Mouse (Mus musculus) neural tube, embryonic 15.5 days (tissue): Measurements from ENCODE around the gene Ube4b. TPM values are rescaled to one million over a fixed set of nuclear protein-coding genes. Genes with fewer than 3 reads are reported as not detected.

ENCODE experiments used
- ATAC-seq: fragments of 200-750 bp; cut with Nextera tagmentation; 2 replicates; pipeline ENCODE4 v1.8.0; 2017; ENCODE audit warnings: mild to moderate bottlenecking, moderate TSS enrichment, moderate library complexity; ENCODE audit not compliant: low FRiP score
- H3K27ac ChIP-seq: fragments of 300-500 bp; sonication (generic); replicated peaks from 2 replicates; pipeline ENCODE4 v1.5.1; 2015; ENCODE audit warnings: mild to moderate bottlenecking, inconsistent platforms
- H3K27me3 ChIP-seq: fragments of 300-500 bp; sonication (generic); replicated peaks from 2 replicates; pipeline ENCODE4 v1.6.1; 2015; ENCODE audit warnings: inconsistent platforms
- H3K36me3 ChIP-seq: fragments of 300-500 bp; sonication (generic); 2 replicates; pipeline ENCODE4 v1.6.1; 2015; ENCODE audit warnings: inconsistent platforms
- H3K4me1 ChIP-seq: fragments of 300-500 bp; sonication (generic); 2 replicates; pipeline ENCODE4 v1.6.1; 2015; ENCODE audit warnings: inconsistent platforms
- H3K4me2 ChIP-seq: fragments of 300-500 bp; sonication (generic); 2 replicates; pipeline ENCODE4 v1.6.1; 2015; ENCODE audit warnings: inconsistent platforms, mild to moderate bottlenecking, moderate library complexity
- H3K4me3 ChIP-seq: fragments of 300-500 bp; sonication (generic); replicated peaks from 2 replicates; pipeline ENCODE4 v1.5.1; 2015; ENCODE audit warnings: mild to moderate bottlenecking, inconsistent platforms
- H3K9ac ChIP-seq: fragments of 300-500 bp; sonication (generic); replicated peaks from 2 replicates; pipeline ENCODE4 v1.6.1; 2015; ENCODE audit warnings: mild to moderate bottlenecking, inconsistent platforms
- H3K9me3 ChIP-seq: fragments of 300-500 bp; sonication (generic); replicated peaks from 2 replicates; pipeline ENCODE4 v1.6.1; 2016; ENCODE audit warnings: inconsistent platforms
- WGBS: fragments of 180-500 bp; shearing (Covaris S2); methylation state at CpG from one replicate; pipeline ENCODE4 v1.1.7; 2015; ENCODE audit warnings: mixed read lengths; 5-methylcytosine and 5-hydroxymethylcytosine counted together
- polyA plus RNA-seq: library from polyadenylated mRNA; unstranded; fragments of >200 nt; fragmentation: Nextera tagmentation; extraction: Ambion mirVana; gene quantifications from 2 replicates; pipeline ENCODE4 v1.2.1, GENCODE M21; 2015

Ube4b gene
- polyA plus RNA-seq, 1 experiment from 2014 or later, result 54.5 TPM

DNA sequence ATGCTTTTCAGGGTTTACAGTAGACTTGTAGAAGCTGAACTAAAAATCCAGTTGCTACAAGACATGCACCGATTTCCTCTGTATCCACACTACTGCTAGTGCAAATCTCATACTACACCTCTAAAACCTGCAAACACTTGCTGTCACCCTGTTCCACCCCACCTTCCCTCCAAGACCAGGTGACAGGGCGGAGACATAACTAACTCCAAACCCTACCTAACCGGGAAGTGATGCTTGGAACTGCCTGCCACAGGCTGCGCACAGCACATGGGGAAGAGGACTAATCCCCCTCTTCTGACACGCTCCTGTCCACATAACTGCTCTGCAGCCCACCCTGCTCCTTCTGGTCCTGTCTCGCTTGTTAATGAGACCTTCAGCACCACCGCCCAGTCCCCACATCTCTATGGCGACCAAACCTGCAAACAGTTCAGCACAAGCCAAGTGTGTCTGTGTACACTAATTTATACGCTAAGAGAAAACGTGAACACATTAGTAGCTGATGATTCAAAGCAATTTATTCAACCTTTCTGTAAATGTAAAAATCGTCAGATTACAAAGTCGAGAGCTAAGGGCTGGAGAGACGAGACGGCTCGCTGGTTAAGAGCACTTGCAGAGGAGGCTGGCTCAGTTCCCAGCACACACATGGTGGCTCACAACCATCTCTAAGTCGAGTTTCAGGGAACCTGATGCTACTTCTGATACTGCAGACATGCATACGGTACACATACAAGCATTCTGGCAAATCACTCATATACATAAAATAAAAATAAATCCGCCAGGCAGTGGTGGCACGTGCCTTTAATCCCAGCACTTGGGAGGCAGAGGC is 21.7 kb downstream of the Ube4b start:
- H3K36me3 ChIP-seq, result no peaks in the 10 kb centered on the region
- H3K9ac ChIP-seq, result no peak overlapping the region
- WGBS, result 50% methylated on average over 19 of the region's 19 CpGs

DNA sequence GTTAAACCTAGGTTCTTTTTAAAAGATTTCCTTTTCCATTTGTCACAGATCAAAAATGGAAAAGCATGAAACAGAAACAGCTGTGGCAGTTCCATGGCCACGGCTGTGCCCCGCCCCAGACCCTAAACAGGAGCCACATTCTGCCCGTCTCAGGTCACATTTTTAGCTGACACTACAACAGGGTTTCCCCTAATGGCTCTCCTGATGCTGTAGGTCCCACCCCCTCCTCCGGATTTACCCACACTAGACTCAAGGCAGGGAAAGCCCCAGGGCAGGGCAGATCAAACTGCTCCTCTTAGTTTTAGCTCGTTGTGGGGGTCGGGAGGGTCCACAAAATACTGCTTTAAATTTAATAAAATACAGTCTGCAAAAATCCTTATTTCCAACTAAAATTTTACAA is 23.5 kb downstream of the Ube4b start:
- no peak for ATAC-seq
- H3K36me3 ChIP-seq, result peaks cover 6% of the 10 kb centered on the region; the same call in 1 of the 2 replicates
- no peaks in the 10 kb centered on the region for H3K27me3 ChIP-seq
- no peak overlapping the region for H3K4me3 ChIP-seq
- no peaks in the 10 kb centered on the region for H3K9me3 ChIP-seq
- H3K27ac ChIP-seq, result no peak overlapping the region
- H3K4me2 ChIP-seq, result no peak overlapping the region
- peaks cover 32% of the 10 kb centered on the region for H3K4me1 ChIP-seq
- no peak overlapping the region for H3K9ac ChIP-seq
- WGBS, result 26% methylated on average over 6 of the region's 6 CpGs

More for the DNA sequence above, 21.7 kb downstream of the Ube4b start:
- Histone ChIP-seq H3K27ac (no peak overlapping the region), H3K9me3 (no peaks in the 10 kb centered on the region), H3K4me3 (no peak overlapping the region), H3K4me2 (no peak overlapping the region), H3K4me1 (peaks cover 32% of the 10 kb centered on the region), H3K27me3 (no peaks in the 10 kb centered on the region)
- ATAC-seq, result no peak

DNA sequence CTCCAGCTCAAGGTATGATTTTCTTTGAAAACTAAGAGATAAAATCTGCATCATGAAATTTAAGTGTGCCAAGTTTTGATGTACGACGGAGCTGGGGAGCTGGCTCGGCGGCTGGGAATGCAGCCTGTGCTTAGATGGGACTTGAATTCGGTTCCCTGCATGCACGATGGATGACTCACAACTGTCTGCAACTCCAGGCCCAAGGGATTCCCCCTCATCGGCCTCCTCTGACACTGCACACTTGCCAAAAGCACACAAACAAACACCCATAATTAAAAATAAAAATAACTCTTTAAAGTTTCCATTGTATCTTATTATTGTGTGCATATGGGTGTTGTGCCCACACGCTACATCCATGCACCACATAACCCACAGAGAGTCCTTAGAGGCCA is 25.0 kb downstream of the Ube4b start:
- ATAC-seq, result no peak
- Histone ChIP-seq H3K27ac (no peak overlapping the region), H3K4me1 (peaks cover 38% of the 10 kb centered on the region), H3K4me2 (no peak overlapping the region), H3K27me3 (no peaks in the 10 kb centered on the region), H3K9ac (no peak overlapping the region), H3K9me3 (no peaks in the 10 kb centered on the region), H3K36me3 (peaks cover 19% of the 10 kb centered on the region), H3K4me3 (no peak overlapping the region)
- 82% methylated on average over 8 of the region's 8 CpGs for WGBS

DNA sequence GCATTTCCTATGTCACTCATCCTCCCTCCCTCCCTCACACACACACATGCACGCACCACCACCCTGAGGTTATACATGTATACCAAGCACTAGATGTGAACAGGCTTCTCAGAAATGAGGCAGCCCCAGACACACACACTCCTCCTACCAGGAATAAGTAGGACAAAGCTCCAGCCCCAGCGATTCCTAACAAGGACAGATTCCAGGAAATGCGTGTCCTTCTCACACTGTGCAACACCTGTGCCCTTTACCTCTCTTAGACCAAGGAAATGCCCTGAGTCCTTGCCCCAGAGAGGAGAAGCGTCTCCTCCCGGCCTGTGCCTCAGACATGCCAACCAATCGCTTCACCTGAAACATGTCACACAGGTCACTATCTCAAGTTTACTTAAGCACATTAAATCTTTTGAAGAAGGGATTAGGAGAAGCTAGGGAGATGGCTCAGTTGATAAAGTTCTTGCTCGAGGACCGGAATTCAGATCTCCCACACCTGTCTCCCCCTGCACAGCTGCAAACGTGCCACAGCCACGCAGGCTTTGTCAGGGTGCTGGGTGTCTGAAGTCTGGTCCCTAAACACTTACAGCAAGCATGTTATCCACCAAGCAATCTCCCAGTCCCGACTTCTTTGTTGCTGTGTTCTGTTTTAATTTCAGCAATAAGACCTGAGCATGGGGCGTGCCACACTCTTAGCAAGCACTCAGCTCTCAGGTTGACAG is 25.5 kb downstream of the Ube4b start:
- no peak overlapping the region for H3K9ac ChIP-seq
- H3K36me3 ChIP-seq, result peaks cover 19% of the 10 kb centered on the region
- H3K4me3 ChIP-seq, result no peak overlapping the region
- ATAC-seq, result no peak
- H3K27me3 ChIP-seq, result no peaks in the 10 kb centered on the region
- 90% methylated on average over 12 of the region's 12 CpGs for WGBS
- H3K4me1 ChIP-seq, result peaks cover 39% of the 10 kb centered on the region
- no peaks in the 10 kb centered on the region for H3K9me3 ChIP-seq
- H3K4me2 ChIP-seq, result no peak overlapping the region
- H3K27ac ChIP-seq, result no peak overlapping the region

- WGBS, result 68% methylated on average over 4 of the region's 4 CpGs
- Histone ChIP-seq H3K4me1 (peaks cover 34% of the 10 kb centered on the region), H3K9me3 (no peaks in the 10 kb centered on the region), H3K4me3 (no peak overlapping the region), H3K27ac (0 out of 2 replicates have a peak overlapping the region, but pooled peaks have one; percentile 30), H3K27me3 (no peaks in the 10 kb centered on the region), H3K4me2 (no peak overlapping the region), H3K36me3 (peaks cover 19% of the 10 kb centered on the region), H3K9ac (no peak overlapping the region)
- no peak for ATAC-seq
These were observed 27.1 kb downstream of the Ube4b start for GRCm38 (mm10) chr4:149399331-149399910.

DNA sequence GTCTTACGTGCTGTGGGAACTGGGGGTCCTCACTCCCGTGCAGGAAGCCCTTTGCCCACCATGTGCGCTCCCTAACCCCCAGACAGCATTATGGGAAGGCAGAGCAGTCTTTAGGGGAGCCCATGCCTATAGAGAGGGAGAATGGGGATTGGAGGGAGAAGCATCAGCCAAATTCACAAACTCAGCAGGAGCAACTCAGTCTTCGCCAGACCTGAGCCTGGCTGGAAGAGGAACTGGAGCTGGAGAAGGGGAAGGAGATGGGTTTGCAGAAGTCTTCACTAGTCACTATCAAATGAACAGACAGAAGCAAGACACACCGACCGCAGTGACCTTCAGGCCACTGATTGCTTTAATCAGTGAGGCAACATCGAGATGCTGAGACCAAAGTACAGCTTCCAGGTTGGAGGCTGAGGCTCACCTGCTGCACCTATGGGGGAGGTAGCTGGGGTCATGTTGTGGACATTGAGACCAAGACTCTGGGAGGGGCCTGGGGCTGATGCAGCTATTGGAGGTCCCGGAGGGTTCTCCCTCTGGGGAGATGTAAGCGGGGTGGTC is 28.3 kb downstream of the Ube4b start:
- Histone ChIP-seq H3K9ac (no peak overlapping the region), H3K27ac (no peak overlapping the region), H3K4me2 (no peak overlapping the region), H3K27me3 (no peaks in the 10 kb centered on the region), H3K4me3 (no peak overlapping the region), H3K4me1 (peaks cover 33% of the 10 kb centered on the region), H3K36me3 (peaks cover 19% of the 10 kb centered on the region), H3K9me3 (no peaks in the 10 kb centered on the region)
- 91% methylated on average over 9 of the region's 9 CpGs for WGBS
- ATAC-seq, result no peak

DNA sequence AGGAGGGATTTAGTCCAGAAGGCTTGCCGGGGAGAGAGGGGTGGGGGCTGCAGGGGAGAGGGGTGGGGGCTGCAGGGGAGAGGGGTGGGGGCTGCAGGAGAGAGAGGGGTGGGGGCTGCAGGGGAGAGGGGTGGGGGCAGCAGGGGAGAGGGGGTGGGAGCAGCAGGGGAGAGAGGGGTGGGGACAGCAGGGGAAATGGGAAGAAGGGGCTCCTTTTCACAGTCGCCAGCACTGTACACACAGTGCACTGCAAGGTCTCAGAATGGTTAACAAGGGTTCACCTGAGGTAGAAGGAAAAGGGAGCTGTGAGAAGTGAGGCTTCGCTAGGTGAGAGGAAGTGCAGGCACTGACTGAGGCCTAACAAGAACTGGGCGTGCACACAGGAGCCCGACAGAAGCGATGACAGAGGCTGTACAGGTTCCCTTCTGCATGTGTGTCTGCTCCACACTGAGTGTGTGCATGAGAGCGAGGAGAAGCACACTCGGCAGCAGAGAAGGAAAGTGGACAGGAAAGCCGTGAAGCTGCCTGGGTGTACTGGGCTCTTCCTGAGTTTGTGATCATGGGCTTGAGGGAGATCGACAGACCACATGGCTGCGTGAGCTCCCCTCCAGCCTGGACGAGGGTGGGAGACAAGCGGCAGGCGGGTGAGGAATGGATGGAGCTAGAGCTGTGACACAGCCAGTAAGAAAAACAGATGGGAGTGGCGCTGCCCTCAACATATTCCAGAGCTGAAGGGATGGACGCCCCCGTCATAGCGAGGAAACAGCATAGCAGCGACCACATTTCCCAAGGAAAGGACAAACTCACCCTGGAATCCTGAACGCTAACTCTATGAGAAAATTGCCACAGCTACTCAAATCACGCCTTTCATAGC is 29.9 kb downstream of the Ube4b start:
- peaks cover 31% of the 10 kb centered on the region for H3K4me1 ChIP-seq
- WGBS, result 71% methylated on average over 21 of the region's 21 CpGs
- peak overlapping the region; percentile 41; the same call in 1 of the 2 replicates for H3K27ac ChIP-seq
- H3K4me2 ChIP-seq, result no peak overlapping the region
- H3K9ac ChIP-seq, result no peak overlapping the region
- peaks cover 22% of the 10 kb centered on the region for H3K36me3 ChIP-seq
- no peaks in the 10 kb centered on the region for H3K27me3 ChIP-seq
- H3K9me3 ChIP-seq, result no peaks in the 10 kb centered on the region
- ATAC-seq, result no peak
- no peak overlapping the region for H3K4me3 ChIP-seq

- no peaks in the 10 kb centered on the region for H3K9me3 ChIP-seq
- 73% methylated on average over 6 of the region's 6 CpGs for WGBS
- peaks cover 29% of the 10 kb centered on the region for H3K36me3 ChIP-seq
- H3K4me2 ChIP-seq, result no peak overlapping the region
- no peaks in the 10 kb centered on the region for H3K27me3 ChIP-seq
- no peak overlapping the region for H3K9ac ChIP-seq
- H3K4me3 ChIP-seq, result no peak overlapping the region
- H3K4me1 ChIP-seq, result peaks cover 29% of the 10 kb centered on the region
- no peak overlapping the region for H3K27ac ChIP-seq
- no peak for ATAC-seq
These were observed 31.0 kb downstream of the Ube4b start for GRCm38 (mm10) chr4:149395581-149395980.

GRCm38 (mm10) chr4:149394292-149394691 is 32.3 kb downstream of the Ube4b start:
- Histone ChIP-seq H3K4me2 (no peak overlapping the region), H3K27me3 (no peaks in the 10 kb centered on the region), H3K9me3 (no peaks in the 10 kb centered on the region), H3K27ac (no peak overlapping the region), H3K36me3 (peaks cover 33% of the 10 kb centered on the region), H3K4me3 (no peak overlapping the region), H3K4me1 (peaks cover 24% of the 10 kb centered on the region), H3K9ac (no peak overlapping the region)
- no peak for ATAC-seq
- WGBS, result 87% methylated on average over 4 of the region's 4 CpGs

GRCm38 (mm10) chr4:149393311-149393995 is 33.1 kb downstream of the Ube4b start:
- Histone ChIP-seq H3K36me3 (peaks cover 32% of the 10 kb centered on the region), H3K4me1 (peaks cover 21% of the 10 kb centered on the region), H3K9ac (no peak overlapping the region), H3K4me2 (no peak overlapping the region), H3K27ac (no peak overlapping the region), H3K4me3 (no peak overlapping the region), H3K9me3 (no peaks in the 10 kb centered on the region), H3K27me3 (no peaks in the 10 kb centered on the region)
- ATAC-seq, result no peak
- 80% methylated on average over 12 of the region's 12 CpGs for WGBS
